Mouse (Mus musculus) bone marrow macrophage, adult 2 months (primary cell): ENCODE data around the gene Ankrd13a.

Source experiments
- CTCF ChIP-seq: IDR thresholded peaks from 2 replicates; pipeline ENCODE4 v1.5.1; 2012; ENCODE audit warnings: low read depth, mild to moderate bottlenecking, low read length, moderate library complexity
- POLR2A ChIP-seq: IDR thresholded peaks from 2 replicates; pipeline ENCODE4 v1.6.1; 2012; ENCODE audit warnings: mild to moderate bottlenecking, low read depth, low read length, borderline replicate concordance

DNA sequence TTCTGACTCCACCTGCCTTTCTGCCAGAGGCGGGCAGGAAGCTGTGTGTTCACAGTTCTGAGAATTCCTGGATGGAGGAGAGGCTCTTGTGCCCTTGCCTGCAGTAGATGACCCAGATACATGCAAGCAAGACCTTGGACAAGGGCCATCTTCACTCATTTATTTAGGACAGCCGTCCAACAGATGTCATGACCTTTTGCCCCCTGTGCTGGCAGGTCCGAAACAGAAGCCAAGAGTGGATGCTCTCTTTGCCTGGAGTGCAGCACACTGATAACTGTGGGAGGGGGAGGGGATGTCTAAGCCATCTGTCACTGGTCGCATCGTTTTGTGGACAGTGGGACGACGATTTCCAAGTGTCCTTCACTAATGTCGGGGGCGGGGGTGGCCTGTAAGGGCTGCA, 20.8 kb downstream of the Ankrd13a start:
- TF ChIP-seq CTCF (no peak), POLR2A (no peak)
